Mouse (Mus musculus): ENCODE data around the gene Dscaml1. TPM values are rescaled to one million over a fixed set of nuclear protein-coding genes. Genes with fewer than 3 reads are reported as not detected.

Gene Dscaml1
- polyA plus RNA-seq, 1 experiment from 2014 or later, result 0.55 TPM

- Histone ChIP-seq H3K27me3 (ENCODE audit: control insufficient read depth, insufficient read depth, low read length) (no peaks in the 10 kb centered on the region; the same call in 1 of the 2 replicates), H3K4me3 (ENCODE audit: control insufficient read depth in 1 of 2, insufficient read depth in 1 of 2, low read depth in 1 of 2, low read length in 2 of 2) (no peak overlapping the region), H3K9me3 (ENCODE audit: control insufficient read depth, low read length) (no peaks in the 10 kb centered on the region), H3K4me1 (ENCODE audit: control insufficient read depth in 2 of 2, insufficient read depth in 2 of 2, low read length in 2 of 2) (no peaks in the 10 kb centered on the region), H3K4me2 (ENCODE audit: low read length) (no peak overlapping the region), H3K36me3 (ENCODE audit: control insufficient read depth, insufficient read depth, low read length) (no peaks in the 10 kb centered on the region), H3K27ac (replicated peaks in 1 of 2; ENCODE audit: control insufficient read depth in 1 of 2, insufficient read depth in 1 of 2, low read depth in 2 of 2, low read length in 2 of 2) (no peak overlapping the region), H3K9ac (ENCODE audit: low read length) (no peak overlapping the region)
- ATAC-seq (ENCODE audit: insufficient number of reproducible peaks, insufficient read depth, low FRiP score, low read depth), result no peak
- 30% methylated on average over 9 of the region's 9 CpGs for WGBS
These were observed 45.3 kb downstream of the Dscaml1 start for GRCm38 (mm10) chr9:45471691-45472090.

GRCm38 (mm10) chr9:45474874-45475273 lies 48.4 kb downstream of the Dscaml1 start:
- no peaks in the 10 kb centered on the region for H3K9me3 ChIP-seq (ENCODE audit: control insufficient read depth, low read length)
- H3K9ac ChIP-seq (ENCODE audit: low read length), result no peak overlapping the region
- no peak overlapping the region for H3K4me3 ChIP-seq (ENCODE audit: control insufficient read depth in 1 of 2, insufficient read depth in 1 of 2, low read depth in 1 of 2, low read length in 2 of 2)

GRCm38 (mm10) chr9:45480936-45481335 lies 54.5 kb downstream of the Dscaml1 start:
- H3K4me1 ChIP-seq (ENCODE audit: control insufficient read depth in 2 of 2, insufficient read depth in 2 of 2, low read length in 2 of 2), result no peaks in the 10 kb centered on the region
- no peak overlapping the region for H3K4me2 ChIP-seq (ENCODE audit: low read length)
- no peak overlapping the region for H3K4me3 ChIP-seq (ENCODE audit: control insufficient read depth in 1 of 2, insufficient read depth in 1 of 2, low read depth in 1 of 2, low read length in 2 of 2)
- no peak for ATAC-seq (ENCODE audit: insufficient number of reproducible peaks, insufficient read depth, low FRiP score, low read depth)
- H3K27ac ChIP-seq (replicated peaks in 1 of 2; ENCODE audit: control insufficient read depth in 1 of 2, insufficient read depth in 1 of 2, low read depth in 2 of 2, low read length in 2 of 2), result no peak overlapping the region
- no peaks in the 10 kb centered on the region for H3K27me3 ChIP-seq (ENCODE audit: control insufficient read depth, insufficient read depth, low read length)
- no peaks in the 10 kb centered on the region for H3K36me3 ChIP-seq (ENCODE audit: control insufficient read depth, insufficient read depth, low read length)
- H3K9ac ChIP-seq (ENCODE audit: low read length), result no peak overlapping the region
- 72% methylated on average over 9 of the region's 9 CpGs for WGBS
- no peaks in the 10 kb centered on the region for H3K9me3 ChIP-seq (ENCODE audit: control insufficient read depth, low read length)

More at GRCm38 (mm10) chr9:45474874-45475273, 48.4 kb downstream of the Dscaml1 start:
- ATAC-seq (ENCODE audit: insufficient number of reproducible peaks, insufficient read depth, low FRiP score, low read depth), result no peak
- Histone ChIP-seq H3K4me2 (ENCODE audit: low read length) (no peak overlapping the region), H3K27ac (replicated peaks in 1 of 2; ENCODE audit: control insufficient read depth in 1 of 2, insufficient read depth in 1 of 2, low read depth in 2 of 2, low read length in 2 of 2) (no peak overlapping the region), H3K4me1 (ENCODE audit: control insufficient read depth in 2 of 2, insufficient read depth in 2 of 2, low read length in 2 of 2) (no peaks in the 10 kb centered on the region), H3K36me3 (ENCODE audit: control insufficient read depth, insufficient read depth, low read length) (no peaks in the 10 kb centered on the region), H3K27me3 (ENCODE audit: control insufficient read depth, insufficient read depth, low read length) (no peaks in the 10 kb centered on the region; the same call in 1 of the 2 replicates)

GRCm38 (mm10) chr9:45486665-45487074 lies 60.2 kb downstream of the Dscaml1 start:
- WGBS, result 74% methylated on average over 4 of the region's 4 CpGs

GRCm38 (mm10) chr9:45487179-45487801 lies 60.9 kb downstream of the Dscaml1 start:
- Histone ChIP-seq H3K4me1 (ENCODE audit: control insufficient read depth in 2 of 2, insufficient read depth in 2 of 2, low read length in 2 of 2) (no peaks in the 10 kb centered on the region), H3K27me3 (ENCODE audit: control insufficient read depth, insufficient read depth, low read length) (no peaks in the 10 kb centered on the region), H3K36me3 (ENCODE audit: control insufficient read depth, insufficient read depth, low read length) (no peaks in the 10 kb centered on the region), H3K9me3 (ENCODE audit: control insufficient read depth, low read length) (no peaks in the 10 kb centered on the region), H3K4me2 (ENCODE audit: low read length) (no peak overlapping the region), H3K27ac (replicated peaks in 1 of 2; ENCODE audit: control insufficient read depth in 1 of 2, insufficient read depth in 1 of 2, low read depth in 2 of 2, low read length in 2 of 2) (no peak overlapping the region), H3K9ac (ENCODE audit: low read length) (no peak overlapping the region), H3K4me3 (ENCODE audit: control insufficient read depth in 1 of 2, insufficient read depth in 1 of 2, low read depth in 1 of 2, low read length in 2 of 2) (no peak overlapping the region)
- no peak for ATAC-seq (ENCODE audit: insufficient number of reproducible peaks, insufficient read depth, low FRiP score, low read depth)
- 78% methylated on average over 12 of the region's 12 CpGs for WGBS

More at GRCm38 (mm10) chr9:45486665-45487074, 60.2 kb downstream of the Dscaml1 start:
- no peak overlapping the region for H3K9ac ChIP-seq (ENCODE audit: low read length)
- H3K36me3 ChIP-seq (ENCODE audit: control insufficient read depth, insufficient read depth, low read length), result no peaks in the 10 kb centered on the region
- no peaks in the 10 kb centered on the region for H3K4me1 ChIP-seq (ENCODE audit: control insufficient read depth in 2 of 2, insufficient read depth in 2 of 2, low read length in 2 of 2)
- no peak overlapping the region for H3K4me2 ChIP-seq (ENCODE audit: low read length)
- no peaks in the 10 kb centered on the region for H3K27me3 ChIP-seq (ENCODE audit: control insufficient read depth, insufficient read depth, low read length)
- H3K9me3 ChIP-seq (ENCODE audit: control insufficient read depth, low read length), result no peaks in the 10 kb centered on the region
- no peak for ATAC-seq (ENCODE audit: insufficient number of reproducible peaks, insufficient read depth, low FRiP score, low read depth)
- no peak overlapping the region for H3K4me3 ChIP-seq (ENCODE audit: control insufficient read depth in 1 of 2, insufficient read depth in 1 of 2, low read depth in 1 of 2, low read length in 2 of 2)
- H3K27ac ChIP-seq (replicated peaks in 1 of 2; ENCODE audit: control insufficient read depth in 1 of 2, insufficient read depth in 1 of 2, low read depth in 2 of 2, low read length in 2 of 2), result no peak overlapping the region

- Histone ChIP-seq H3K4me3 (ENCODE audit: control insufficient read depth in 1 of 2, insufficient read depth in 1 of 2, low read depth in 1 of 2, low read length in 2 of 2) (no peak overlapping the region), H3K4me1 (ENCODE audit: control insufficient read depth in 2 of 2, insufficient read depth in 2 of 2, low read length in 2 of 2) (no peaks in the 10 kb centered on the region), H3K36me3 (ENCODE audit: control insufficient read depth, insufficient read depth, low read length) (no peaks in the 10 kb centered on the region), H3K27ac (replicated peaks in 1 of 2; ENCODE audit: control insufficient read depth in 1 of 2, insufficient read depth in 1 of 2, low read depth in 2 of 2, low read length in 2 of 2) (no peak overlapping the region), H3K9me3 (ENCODE audit: control insufficient read depth, low read length) (no peaks in the 10 kb centered on the region), H3K4me2 (ENCODE audit: low read length) (no peak overlapping the region), H3K27me3 (ENCODE audit: control insufficient read depth, insufficient read depth, low read length) (no peaks in the 10 kb centered on the region), H3K9ac (ENCODE audit: low read length) (no peak overlapping the region)
- no peak for ATAC-seq (ENCODE audit: insufficient number of reproducible peaks, insufficient read depth, low FRiP score, low read depth)
- 74% methylated on average over 2 of the region's 2 CpGs for WGBS
These were observed 64.5 kb downstream of the Dscaml1 start for GRCm38 (mm10) chr9:45490899-45491298.

- WGBS, result 78% methylated on average over 3 of the region's 3 CpGs
- no peak overlapping the region for H3K9ac ChIP-seq (ENCODE audit: low read length)
- H3K36me3 ChIP-seq (ENCODE audit: control insufficient read depth, insufficient read depth, low read length), result no peaks in the 10 kb centered on the region
- no peak for ATAC-seq (ENCODE audit: insufficient number of reproducible peaks, insufficient read depth, low FRiP score, low read depth)
- H3K4me1 ChIP-seq (ENCODE audit: control insufficient read depth in 2 of 2, insufficient read depth in 2 of 2, low read length in 2 of 2), result no peaks in the 10 kb centered on the region; a peak in 1 of 4 replicates
- no peak overlapping the region for H3K27ac ChIP-seq (replicated peaks in 1 of 2; ENCODE audit: control insufficient read depth in 1 of 2, insufficient read depth in 1 of 2, low read depth in 2 of 2, low read length in 2 of 2)
- H3K4me2 ChIP-seq (ENCODE audit: low read length), result no peak overlapping the region
- H3K27me3 ChIP-seq (ENCODE audit: control insufficient read depth, insufficient read depth, low read length), result no peaks in the 10 kb centered on the region
- H3K4me3 ChIP-seq (ENCODE audit: control insufficient read depth in 1 of 2, insufficient read depth in 1 of 2, low read depth in 1 of 2, low read length in 2 of 2), result no peak overlapping the region
- no peaks in the 10 kb centered on the region for H3K9me3 ChIP-seq (ENCODE audit: control insufficient read depth, low read length)
These were observed 68.5 kb downstream of the Dscaml1 start for GRCm38 (mm10) chr9:45494889-45495288.

- no peak overlapping the region for H3K4me2 ChIP-seq (ENCODE audit: low read length)
- no peaks in the 10 kb centered on the region for H3K9me3 ChIP-seq (ENCODE audit: control insufficient read depth, low read length)
- 88% methylated on average over 3 of the region's 3 CpGs for WGBS
- H3K4me1 ChIP-seq (ENCODE audit: control insufficient read depth in 2 of 2, insufficient read depth in 2 of 2, low read length in 2 of 2), result no peaks in the 10 kb centered on the region; a peak in 1 of 4 replicates
- H3K27me3 ChIP-seq (ENCODE audit: control insufficient read depth, insufficient read depth, low read length), result no peaks in the 10 kb centered on the region
- H3K9ac ChIP-seq (ENCODE audit: low read length), result no peak overlapping the region
- H3K36me3 ChIP-seq (ENCODE audit: control insufficient read depth, insufficient read depth, low read length), result no peaks in the 10 kb centered on the region
- no peak for ATAC-seq (ENCODE audit: insufficient number of reproducible peaks, insufficient read depth, low FRiP score, low read depth)
- H3K4me3 ChIP-seq (ENCODE audit: control insufficient read depth in 1 of 2, insufficient read depth in 1 of 2, low read depth in 1 of 2, low read length in 2 of 2), result no peak overlapping the region
- no peak overlapping the region for H3K27ac ChIP-seq (replicated peaks in 1 of 2; ENCODE audit: control insufficient read depth in 1 of 2, insufficient read depth in 1 of 2, low read depth in 2 of 2, low read length in 2 of 2)
These were observed 69.9 kb downstream of the Dscaml1 start for GRCm38 (mm10) chr9:45496340-45496739.
